Mouse (Mus musculus) hindbrain, postnatal 0 days (tissue): Measurements from ENCODE around the gene Slamf6. TPM values are rescaled to one million over a fixed set of nuclear protein-coding genes. Genes with fewer than 3 reads are reported as not detected.

Experiments
- ATAC-seq: fragments of 200-750 bp; cut with Nextera tagmentation; 2 replicates; pipeline ENCODE4 v1.8.0; 2017; ENCODE audit warnings: mild to moderate bottlenecking, moderate TSS enrichment, moderate library complexity
- DNase-seq: peaks from one replicate; pipeline ENCODE4 v3.0.0-alpha.2; 2015; ENCODE audit warnings: low spot score
- H3K27ac ChIP-seq: fragments of 300-500 bp; sonication (generic); 2 replicates; pipeline ENCODE4 v1.5.1; 2014; ENCODE audit warnings: mild to moderate bottlenecking
- H3K27me3 ChIP-seq: fragments of 300-500 bp; sonication (generic); 2 replicates; pipeline ENCODE4 v1.6.1; 2014; ENCODE audit warnings: low read length, mixed read lengths; ENCODE audit not compliant: insufficient read depth
- H3K36me3 ChIP-seq: fragments of 300-500 bp; sonication (generic); 2 replicates; pipeline ENCODE4 v1.6.1; 2014; ENCODE audit warnings: low read length, mixed read lengths; ENCODE audit not compliant: insufficient read depth
- H3K4me1 ChIP-seq: fragments of 300-500 bp; sonication (generic); 2 replicates; pipeline ENCODE4 v1.6.1; 2014; ENCODE audit warnings: antibody characterized with exemption, low read length, mixed read lengths; ENCODE audit not compliant: insufficient read depth
- H3K4me2 ChIP-seq: fragments of 300-500 bp; sonication (generic); 2 replicates; pipeline ENCODE4 v1.6.1; 2014; ENCODE audit warnings: low read depth, mild to moderate bottlenecking, low read length, moderate library complexity, mixed read lengths
- H3K4me3 ChIP-seq: fragments of 300-500 bp; sonication (generic); 2 replicates; pipeline ENCODE4 v1.5.1; 2014; ENCODE audit warnings: low read length
- H3K9ac ChIP-seq: fragments of 300-500 bp; sonication (generic); replicated peaks from 2 replicates; pipeline ENCODE4 v1.6.1; 2014; ENCODE audit warnings: mild to moderate bottlenecking, low read length, moderate library complexity, mixed read lengths
- H3K9me3 ChIP-seq: fragments of 300-500 bp; sonication (generic); 2 replicates; pipeline ENCODE4 v1.6.1; 2016; ENCODE audit warnings: low read length, mixed read lengths
- CTCF ChIP-seq: IDR thresholded peaks from 2 replicates; pipeline ENCODE4 v1.5.1; 2016; ENCODE audit warnings: antibody characterized with exemption, control low read depth, low read depth
- WGBS: fragments of 180-500 bp; shearing (Covaris S2); extraction: QIAGEN DNeasy Blood & Tissue Kit; methylation state at CpG from one replicate; pipeline ENCODE4 v1.1.7; 2014; 5-methylcytosine and 5-hydroxymethylcytosine counted together
- polyA plus RNA-seq: library from polyadenylated mRNA; unstranded; fragments of >200 nt; fragmentation: Nextera tagmentation; extraction: Ambion mirVana; gene quantifications from 2 replicates; pipeline ENCODE4 v1.2.1, GENCODE M21; 2015
- total RNA-seq: library from RNA; depleted of rRNA; stranded (reverse); fragments of >200 nt; gene quantifications from 2 replicates; pipeline ENCODE4 v1.2.3, GENCODE M21; 2014

The Slamf6 gene
- total and polyA plus RNA-seq, 2 experiments from 2014 or later = 0.15 to 0.42 TPM

- Histone ChIP-seq H3K9ac (no peak overlapping the region), H3K4me3 (no peak overlapping the region), H3K27me3 (no peaks in the 10 kb centered on the region), H3K27ac (no peak overlapping the region), H3K4me1 (no peaks in the 10 kb centered on the region), H3K4me2 (no peak overlapping the region), H3K9me3 (no peaks in the 10 kb centered on the region), H3K36me3 (no peaks in the 10 kb centered on the region)
- ATAC-seq (no peak), DNase-seq (no peak)
- TF ChIP-seq CTCF = no peak
- 77% methylated on average over 5 of the region's 5 CpGs for WGBS
Measured at GRCm38 (mm10) chr1:171919193-171919592, 1.9 kb downstream of the Slamf6 start.

DNA sequence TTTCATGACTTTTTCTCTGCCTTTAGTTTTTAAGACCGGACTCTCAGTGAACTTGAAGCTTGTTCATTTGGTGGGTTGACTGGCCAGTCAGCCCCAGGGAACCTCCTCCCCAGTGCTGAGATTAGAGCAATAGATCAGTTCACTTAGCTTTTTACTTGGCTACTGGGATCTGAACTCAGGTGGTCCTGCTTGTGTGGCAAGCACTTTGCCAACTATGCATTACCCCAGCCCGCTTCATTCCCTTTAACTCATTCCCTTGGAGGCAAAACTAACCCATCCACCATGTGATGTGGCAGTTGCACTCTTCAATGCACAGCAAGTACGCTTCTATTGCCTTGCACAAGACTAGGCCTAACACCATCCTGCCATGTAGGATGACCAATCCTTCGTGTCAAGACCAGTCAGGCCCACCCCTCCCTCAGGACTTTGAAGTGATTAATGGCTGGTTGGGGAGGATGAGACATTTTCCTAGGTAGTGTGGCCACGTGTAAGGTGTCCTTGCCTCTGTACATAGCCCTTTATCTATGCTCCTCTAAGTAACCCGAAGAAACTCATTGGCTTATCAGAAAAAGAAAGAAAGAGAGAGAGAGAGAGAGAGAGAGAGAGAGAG lies 2.7 kb downstream of the Slamf6 start:
- ATAC-seq (no peak), DNase-seq (no peak)
- TF ChIP-seq CTCF = no peak
- no peak overlapping the region for H3K4me2 ChIP-seq
- H3K27me3 ChIP-seq = no peaks in the 10 kb centered on the region
- no peak overlapping the region for H3K4me3 ChIP-seq
- no peaks in the 10 kb centered on the region for H3K36me3 ChIP-seq
- no peaks in the 10 kb centered on the region for H3K4me1 ChIP-seq
- no peak overlapping the region for H3K9ac ChIP-seq
- 85% methylated on average over 6 of the region's 6 CpGs for WGBS
- H3K9me3 ChIP-seq = no peaks in the 10 kb centered on the region
- H3K27ac ChIP-seq = no peak overlapping the region

- no peak for DNase-seq
- 88% methylated on average over 9 of the region's 9 CpGs for WGBS
- TF ChIP-seq CTCF = no peak
- Histone ChIP-seq H3K27ac (no peak overlapping the region), H3K27me3 (no peaks in the 10 kb centered on the region), H3K9me3 (no peaks in the 10 kb centered on the region), H3K9ac (no peak overlapping the region), H3K4me1 (no peaks in the 10 kb centered on the region), H3K4me3 (no peak overlapping the region), H3K36me3 (no peaks in the 10 kb centered on the region), H3K4me2 (no peak overlapping the region)
- ATAC-seq = no peak
Measured at GRCm38 (mm10) chr1:171920989-171921621, 3.8 kb downstream of the Slamf6 start.

DNA sequence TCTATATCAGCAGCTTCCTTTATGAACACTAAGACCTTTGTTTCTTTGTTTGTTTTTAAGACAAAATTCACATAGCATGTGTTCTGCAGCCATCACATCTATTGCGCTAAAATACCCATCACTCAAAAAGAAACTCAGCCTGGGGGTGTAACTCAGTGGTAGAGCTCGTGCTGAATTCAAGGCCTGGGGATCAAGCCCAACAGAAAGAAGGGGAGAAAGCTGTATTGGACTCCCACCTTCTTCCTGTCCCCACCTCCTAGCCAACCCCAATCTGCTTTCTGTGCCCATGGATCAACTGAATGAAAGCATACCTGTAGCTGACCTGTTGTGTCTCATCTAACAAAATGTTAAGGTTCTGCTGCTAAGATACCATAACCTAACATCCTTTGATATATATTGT lies 4.3 kb downstream of the Slamf6 start:
- no peaks in the 10 kb centered on the region for H3K4me1 ChIP-seq
- WGBS = 90% methylated on average over 2 of the region's 2 CpGs

DNA sequence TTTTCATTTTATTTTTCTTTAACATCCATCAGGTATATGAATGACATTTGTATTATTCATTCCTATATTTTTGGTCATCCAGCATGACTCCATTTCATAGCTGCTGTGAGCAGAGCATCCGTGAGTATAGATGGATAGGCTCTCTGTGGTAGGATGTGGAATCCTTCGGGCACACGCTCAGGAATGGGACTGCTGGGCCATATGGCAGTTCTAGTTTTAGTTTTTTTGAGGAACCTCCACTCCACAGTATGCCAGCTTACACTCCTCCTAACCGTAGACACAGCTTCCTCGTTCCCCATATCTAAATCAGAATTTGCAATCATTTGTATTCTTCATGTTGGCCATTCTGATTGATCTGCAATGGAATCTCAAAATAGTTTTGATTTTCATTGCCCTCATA lies 5.5 kb downstream of the Slamf6 start:
- H3K9ac ChIP-seq = no peak overlapping the region
- 88% methylated on average over 5 of the region's 5 CpGs for WGBS
- no peak for TF ChIP-seq CTCF
- ATAC-seq = no peak
- no peaks in the 10 kb centered on the region for H3K9me3 ChIP-seq
- no peak for DNase-seq
- H3K4me2 ChIP-seq = no peak overlapping the region
- no peak overlapping the region for H3K4me3 ChIP-seq
- no peaks in the 10 kb centered on the region for H3K4me1 ChIP-seq
- no peaks in the 10 kb centered on the region for H3K36me3 ChIP-seq
- no peaks in the 10 kb centered on the region for H3K27me3 ChIP-seq
- H3K27ac ChIP-seq = no peak overlapping the region

More for the DNA sequence above, 4.3 kb downstream of the Slamf6 start:
- Histone ChIP-seq H3K4me3 (no peak overlapping the region), H3K27ac (no peak overlapping the region), H3K9ac (no peak overlapping the region), H3K4me2 (no peak overlapping the region), H3K27me3 (no peaks in the 10 kb centered on the region), H3K9me3 (no peaks in the 10 kb centered on the region), H3K36me3 (no peaks in the 10 kb centered on the region)
- TF ChIP-seq CTCF = no peak
- no peak for DNase-seq
- ATAC-seq = no peak

- Histone ChIP-seq H3K27ac (no peak overlapping the region), H3K4me2 (no peak overlapping the region), H3K36me3 (no peaks in the 10 kb centered on the region), H3K9me3 (no peaks in the 10 kb centered on the region), H3K9ac (no peak overlapping the region), H3K4me3 (no peak overlapping the region), H3K27me3 (no peaks in the 10 kb centered on the region), H3K4me1 (no peaks in the 10 kb centered on the region)
- DNase-seq = no peak
- ATAC-seq = no peak
- WGBS = 81% methylated on average over 3 of the region's 3 CpGs
- no peak for TF ChIP-seq CTCF
Measured at GRCm38 (mm10) chr1:171924900-171925299, 7.6 kb downstream of the Slamf6 start.

GRCm38 (mm10) chr1:171933851-171934250 lies 16.5 kb downstream of the Slamf6 start:
- H3K4me1 ChIP-seq = no peaks in the 10 kb centered on the region
- H3K4me3 ChIP-seq = no peak overlapping the region
- H3K27me3 ChIP-seq = no peaks in the 10 kb centered on the region
- no peak overlapping the region for H3K27ac ChIP-seq
- H3K4me2 ChIP-seq = no peak overlapping the region
- TF ChIP-seq CTCF = no peak
- ATAC-seq (no peak), DNase-seq (no peak)
- H3K36me3 ChIP-seq = no peaks in the 10 kb centered on the region
- H3K9ac ChIP-seq = no peak overlapping the region
- no peaks in the 10 kb centered on the region for H3K9me3 ChIP-seq
- WGBS = 62% methylated on average over 3 of the region's 3 CpGs
